8 mouse cellular contexts compared by ENCODE assay signal in genomic region chr4:138215671-138216199, GRCm38 (mm10). TPM values are rescaled to one million over a fixed set of nuclear protein-coding genes. Genes with fewer than 3 reads are reported as not detected.
DNase-seq lines count a peak whose midpoint lies in the region; ATAC-seq lines count a peak whose summit lies in the region.

No protein-coding gene starts in this region.

- peaks cover 5% of the 10 kb centered on the region; the same call in 1 of the 2 replicates for H3K4me1 ChIP-seq in neural tube, embryonic 11.5 days (ENCODE audit: control insufficient read depth, insufficient read depth, low read length)
- H3K4me1 ChIP-seq in forebrain, embryonic 13.5 days, result peaks cover 39% of the 10 kb centered on the region
- H3K4me1 ChIP-seq in limb, embryonic 15.5 days, result peaks cover 25% of the 10 kb centered on the region
- peaks cover 23% of the 10 kb centered on the region for H3K4me1 ChIP-seq in neural tube, embryonic 14.5 days (ENCODE audit: control insufficient read depth, insufficient read depth, low read length)

- H3K4me2 ChIP-seq in neural tube, embryonic 11.5 days (ENCODE audit: low read depth), result peak overlapping the region; percentile 78
- H3K4me2 ChIP-seq in forebrain, embryonic 13.5 days, result peak overlapping the region; percentile 78
- peak overlapping the region; percentile 55 for H3K4me2 ChIP-seq in limb, embryonic 15.5 days
- peak overlapping the region; percentile 53 for H3K4me2 ChIP-seq in neural tube, embryonic 14.5 days (ENCODE audit: low read depth, low read length)

- no peaks in the 10 kb centered on the region for H3K27me3 ChIP-seq in neural tube, embryonic 11.5 days (ENCODE audit: control insufficient read depth, insufficient read depth, low read length)
- no peaks in the 10 kb centered on the region for H3K27me3 ChIP-seq in forebrain, embryonic 13.5 days
- no peaks in the 10 kb centered on the region for H3K27me3 ChIP-seq in limb, embryonic 15.5 days
- H3K27me3 ChIP-seq in neural tube, embryonic 14.5 days (ENCODE audit: control insufficient read depth, insufficient read depth, low read length), result no peaks in the 10 kb centered on the region

- H3K4me3 ChIP-seq in neural tube, embryonic 11.5 days (ENCODE audit: low read depth, low read length), result peak overlapping the region; percentile 99
- peak overlapping the region; percentile 99 for H3K4me3 ChIP-seq in forebrain, embryonic 13.5 days
- peak overlapping the region; percentile 85 for H3K4me3 ChIP-seq in limb, embryonic 15.5 days
- H3K4me3 ChIP-seq in neural tube, embryonic 14.5 days (ENCODE audit: low read depth, low read length), result peak overlapping the region; percentile 79

- H3K9ac ChIP-seq in neural tube, embryonic 11.5 days (ENCODE audit: low read length), result peak overlapping the region; percentile 97
- H3K9ac ChIP-seq in forebrain, embryonic 13.5 days, result peak overlapping the region; percentile 99
- H3K9ac ChIP-seq in limb, embryonic 15.5 days, result peak overlapping the region; percentile 96
- H3K9ac ChIP-seq in neural tube, embryonic 14.5 days (replicated peaks; ENCODE audit: low read depth, low read length), result peak overlapping the region; percentile 97

- DNase-seq in neural tube, embryonic 11.5 days (ENCODE audit: low spot score), result no peak
- DNase-seq in neural tube, embryonic 10.5 days (ENCODE audit: extremely low spot score, low spot score), result no peak
- DNase-seq in frontal cortex, postnatal 10 days (ENCODE audit: low spot score in 2 of 2), result no peak
- no peak for DNase-seq in thymus, postnatal 25 days
- DNase-seq in cerebellum, adult 11-12 months, result no peak

- no peak for ATAC-seq in neural tube, embryonic 11.5 days (ENCODE audit: insufficient read depth, low FRiP score, low TSS enrichment)
- no peak for ATAC-seq in forebrain, embryonic 13.5 days
- no peak for ATAC-seq in limb, embryonic 15.5 days (ENCODE audit: insufficient number of reproducible peaks, low FRiP score, low TSS enrichment, low read depth)
- no peak for ATAC-seq in neural tube, embryonic 14.5 days (ENCODE audit: low read depth)

- no peaks in the 10 kb centered on the region for H3K36me3 ChIP-seq in neural tube, embryonic 11.5 days (ENCODE audit: control insufficient read depth, insufficient read depth, low read length)
- H3K36me3 ChIP-seq in forebrain, embryonic 13.5 days (ENCODE audit: poor library complexity, severe bottlenecking), result no peaks in the 10 kb centered on the region
- H3K36me3 ChIP-seq in limb, embryonic 15.5 days, result peaks cover 3% of the 10 kb centered on the region; the same call in 1 of the 2 replicates
- H3K36me3 ChIP-seq in neural tube, embryonic 14.5 days (ENCODE audit: control insufficient read depth, insufficient read depth, low read length), result no peaks in the 10 kb centered on the region

- WGBS in neural tube, embryonic 11.5 days, result 51% methylated on average over 13 of the region's 13 CpGs
- 46% methylated on average over 13 of the region's 13 CpGs for WGBS in forebrain, embryonic 13.5 days
- 44% methylated on average over 13 of the region's 13 CpGs for WGBS in limb, embryonic 15.5 days
- WGBS in neural tube, embryonic 14.5 days, result 42% methylated on average over 13 of the region's 13 CpGs

- H3K27ac ChIP-seq in neural tube, embryonic 11.5 days (ENCODE audit: low read depth, low read length), result peak overlapping the region; percentile 99
- H3K27ac ChIP-seq in forebrain, embryonic 13.5 days, result peak overlapping the region; percentile 99
- H3K27ac ChIP-seq in limb, embryonic 15.5 days, result peak overlapping the region; percentile 99
- peak overlapping the region; percentile 100 for H3K27ac ChIP-seq in neural tube, embryonic 14.5 days (ENCODE audit: low read depth, low read length)

- no peaks in the 10 kb centered on the region for H3K9me3 ChIP-seq in neural tube, embryonic 11.5 days (ENCODE audit: control insufficient read depth, low read length)
- H3K9me3 ChIP-seq in forebrain, embryonic 13.5 days (replicated peaks), result no peaks in the 10 kb centered on the region
- no peaks in the 10 kb centered on the region for H3K9me3 ChIP-seq in limb, embryonic 15.5 days
- no peaks in the 10 kb centered on the region for H3K9me3 ChIP-seq in neural tube, embryonic 14.5 days (ENCODE audit: control insufficient read depth, low read length)

RNA-seq across cellular contexts. Expression of gene Hp1bp3, which starts 0.4 kb away (rescaled TPM):
- polyA plus RNA-seq in neural tube, embryonic 11.5 days (2014; fragmentation: Nextera tagmentation; extraction: Ambion mirVana), result 175 TPM in 2 replicates
- polyA plus RNA-seq in forebrain, embryonic 13.5 days (2015; fragmentation: Nextera tagmentation; extraction: Ambion mirVana), result 235 and 259 TPM in 2 replicates
- polyA plus RNA-seq in limb, embryonic 15.5 days (2015; fragmentation: Nextera tagmentation; extraction: Ambion mirVana), result 155 and 164 TPM in 2 replicates
- 181 and 197 TPM in 2 replicates for polyA plus RNA-seq in neural tube, embryonic 14.5 days (2014; fragmentation: Nextera tagmentation; extraction: Ambion mirVana)

RNA-seq across cellular contexts. Expression of gene Sh2d5, which starts 34.5 kb away (rescaled TPM):
- polyA plus RNA-seq in neural tube, embryonic 11.5 days (2014; fragmentation: Nextera tagmentation; extraction: Ambion mirVana), result 1.6 and 1.8 TPM in 2 replicates
- polyA plus RNA-seq in forebrain, embryonic 13.5 days (2015; fragmentation: Nextera tagmentation; extraction: Ambion mirVana), result 2.5 and 3.0 TPM in 2 replicates
- 0.27 and 0.40 TPM in 2 replicates for polyA plus RNA-seq in limb, embryonic 15.5 days (2015; fragmentation: Nextera tagmentation; extraction: Ambion mirVana)
- 12.8 and 14.8 TPM in 2 replicates for polyA plus RNA-seq in neural tube, embryonic 14.5 days (2014; fragmentation: Nextera tagmentation; extraction: Ambion mirVana)

RNA-seq across cellular contexts. Expression of gene Kif17, which starts 34.5 kb away (rescaled TPM):
- 0.37 and 0.46 TPM in 2 replicates for polyA plus RNA-seq in neural tube, embryonic 11.5 days (2014; fragmentation: Nextera tagmentation; extraction: Ambion mirVana)
- 0.59 and 0.77 TPM in 2 replicates for polyA plus RNA-seq in forebrain, embryonic 13.5 days (2015; fragmentation: Nextera tagmentation; extraction: Ambion mirVana)
- 1.4 and 1.9 TPM in 2 replicates for polyA plus RNA-seq in limb, embryonic 15.5 days (2015; fragmentation: Nextera tagmentation; extraction: Ambion mirVana)
- 3.7 and 4.3 TPM in 2 replicates for polyA plus RNA-seq in neural tube, embryonic 14.5 days (2014; fragmentation: Nextera tagmentation; extraction: Ambion mirVana)
